Mouse (Mus musculus) duodenum, adult 2 months (tissue): ENCODE data around the gene Gm4869. TPM values are rescaled to one million over a fixed set of nuclear protein-coding genes. Genes with fewer than 3 reads are reported as not detected.

Source experiments
- polyA plus RNA-seq: library from polyadenylated mRNA; depleted of rRNA; stranded (reverse); fragments of >200 nt; gene quantifications from 2 replicates; pipeline ENCODE4 v1.2.3, GENCODE M21; 2012; ENCODE audit warnings: low replicate concordance; rRNA removed

The Gm4869 gene
- not detected in 2 replicates for polyA plus RNA-seq

GRCm38 (mm10) chr5:140445345-140445744 lies at the start of gene Gm4869:
Gm4869 (plus strand) TSS chr5:140445645.

GRCm38 (mm10) chr5:140418489-140419441 lies 26.7 kb upstream of the Gm4869 start, which contains the start of gene Eif3b:
Eif3b (plus strand) TSS chr5:140419328.

GRCm38 (mm10) chr5:140505208-140505780 lies 59.8 kb downstream of the Gm4869 start, which contains the start of gene Chst12:
Chst12 (plus strand) TSS chr5:140505550.

Other genes starting within 250 kb of the Gm4869 start
- gene Mad1l1, start 124.1 kb upstream of the Gm4869 start, polyA plus RNA-seq, result 15.2 and 20.3 TPM in 2 replicates
- gene Nudt1, start 124.0 kb upstream of the Gm4869 start, polyA plus RNA-seq, result 5.8 and 8.7 TPM in 2 replicates
- gene Mrm2, start 113.7 kb upstream of the Gm4869 start, polyA plus RNA-seq, result 4.6 and 4.8 TPM in 2 replicates
- 4.1 and 6.4 TPM in 2 replicates for gene Snx8, start 56.4 kb upstream of the Gm4869 start, polyA plus RNA-seq
- gene Eif3b, start 26.3 kb upstream of the Gm4869 start, polyA plus RNA-seq, result 77.2 and 78.1 TPM in 2 replicates
- gene Chst12, start 59.9 kb downstream of the Gm4869 start, polyA plus RNA-seq, result 14.8 and 15.5 TPM in 2 replicates
- gene Grifin, start 119.4 kb downstream of the Gm4869 start, polyA plus RNA-seq, result not detected in 2 replicates
- 27.8 and 34.1 TPM in 2 replicates for gene Lfng, start 161.7 kb downstream of the Gm4869 start, polyA plus RNA-seq
- gene Ttyh3, start 203.4 kb downstream of the Gm4869 start, polyA plus RNA-seq, result 46.3 and 52.6 TPM in 2 replicates